Mouse (Mus musculus) CH12.LX (cell line): Measurements from ENCODE around the gene Gprin1. TPM values are rescaled to one million over a fixed set of nuclear protein-coding genes. Genes with fewer than 3 reads are reported as not detected.

Experiments used
- DNase-seq: peaks from one replicate; pipeline ENCODE4 v3.0.0-alpha.2; 2013; ENCODE audit errors: extremely low read depth
- H3K27ac ChIP-seq: 2 replicates; pipeline ENCODE4 v1.5.1; 2012; ENCODE audit warnings: low read depth, mild to moderate bottlenecking, control low read depth, moderate library complexity; ENCODE audit not compliant: insufficient read depth
- H3K27me3 ChIP-seq: replicated peaks from 2 replicates; pipeline ENCODE3; 2012; ENCODE audit warnings: inconsistent platforms
- H3K36me3 ChIP-seq, 2 experiments: replicated peaks in 1 of 2; 2 replicates each; pipeline versions ENCODE3 to v1.6.1; 2012; ENCODE audit warnings: inconsistent platforms in 1 of 2, low read length in 1 of 2, mild to moderate bottlenecking in 1 of 2, mixed read lengths in 1 of 2, moderate library complexity in 1 of 2; ENCODE audit not compliant: control insufficient read depth in 1 of 2, insufficient read depth in 1 of 2
- H3K4me1 ChIP-seq, 2 experiments: 2 replicates each; pipeline ENCODE4 v1.6.1; 2012; ENCODE audit warnings: inconsistent platforms in 1 of 2, moderate library complexity in 1 of 2; ENCODE audit not compliant: insufficient read depth in 2 of 2, control insufficient read depth in 1 of 2
- H3K4me2 ChIP-seq: 2 replicates; pipeline ENCODE4 v1.6.1; 2012; ENCODE audit warnings: low read depth, mild to moderate bottlenecking, control low read depth; ENCODE audit not compliant: poor library complexity, insufficient read depth, severe bottlenecking
- H3K4me3 ChIP-seq, 3 experiments: fragments of 150-350 bp in 1 of 3; sonication (generic) in 1 of 3; replicated peaks in 1 of 3; 2 replicates each; pipeline versions ENCODE3 to v1.5.1; 2011 to 2012; ENCODE audit warnings: low read depth in 2 of 3, low read length in 2 of 3, mild to moderate bottlenecking in 2 of 3, moderate library complexity in 2 of 3, control low read depth in 1 of 3, improper control_type of control experiment in 1 of 3, inconsistent platforms in 1 of 3, mixed read lengths in 1 of 3; ENCODE audit not compliant: poor library complexity in 1 of 3
- H3K79me2 ChIP-seq: replicated peaks from 2 replicates; pipeline ENCODE4 v1.6.1; 2012; ENCODE audit warnings: mild to moderate bottlenecking, moderate library complexity; ENCODE audit not compliant: control insufficient read depth, poor library complexity, insufficient read depth, severe bottlenecking; ENCODE audit errors: extremely low read depth
- H3K9ac ChIP-seq: 2 replicates; pipeline ENCODE4 v1.6.1; 2012; ENCODE audit warnings: low read depth, mild to moderate bottlenecking, control low read depth, moderate library complexity; ENCODE audit not compliant: insufficient read depth
- H3K9me3 ChIP-seq: replicated peaks from 2 replicates; pipeline ENCODE3; 2012; ENCODE audit warnings: low read length, inconsistent platforms, mixed read lengths
- CHD2 ChIP-seq: IDR thresholded peaks from 2 replicates; pipeline ENCODE4 v1.6.1; 2011; ENCODE audit warnings: low read length, improper control_type of control experiment
- CTCF ChIP-seq, 2 experiments: IDR thresholded peaks in 1 of 2; conservative IDR thresholded peaks in 1 of 2; 2 replicates each; pipeline ENCODE4 v1.5.1; 2011 to 2012; ENCODE audit warnings: low read depth in 2 of 2, low read length in 2 of 2, improper control_type of control experiment in 1 of 2, inconsistent platforms in 1 of 2, mild to moderate bottlenecking in 1 of 2, moderate library complexity in 1 of 2
- ELF1 ChIP-seq: IDR thresholded peaks from 2 replicates; pipeline ENCODE4 v1.6.1; 2014; ENCODE audit warnings: low read depth, mild to moderate bottlenecking, inconsistent platforms, low read length, improper control_type of control experiment
- ETS1 ChIP-seq: conservative IDR thresholded peaks from 2 replicates; pipeline ENCODE4 v1.6.1; 2012; ENCODE audit warnings: low read depth, mild to moderate bottlenecking, inconsistent platforms, low read length, improper control_type of control experiment, moderate library complexity
- JUN ChIP-seq: IDR thresholded peaks from 2 replicates; pipeline ENCODE4 v1.6.1; 2011; ENCODE audit warnings: low read depth, mild to moderate bottlenecking, low read length, improper control_type of control experiment, moderate library complexity; ENCODE audit not compliant: insufficient read depth
- JUND ChIP-seq: conservative IDR thresholded peaks from 2 replicates; pipeline ENCODE4 v1.6.1; 2011; ENCODE audit warnings: low read depth, low read length, improper control_type of control experiment
- SIN3A ChIP-seq: IDR thresholded peaks from 2 replicates; pipeline ENCODE4 v1.6.1; 2012; ENCODE audit warnings: low read length, improper control_type of control experiment, inconsistent platforms
- SMC3 ChIP-seq: IDR thresholded peaks from 2 replicates; pipeline ENCODE4 v1.6.1; 2011; ENCODE audit warnings: low read depth, low read length, improper control_type of control experiment
- TCF12 ChIP-seq: IDR thresholded peaks from 2 replicates; pipeline ENCODE4 v1.6.1; 2014; ENCODE audit warnings: low read depth, mild to moderate bottlenecking, inconsistent platforms, low read length, improper control_type of control experiment
- UBTF ChIP-seq: IDR thresholded peaks from 2 replicates; pipeline ENCODE4 v1.6.1; 2012; ENCODE audit warnings: low read depth, mild to moderate bottlenecking, inconsistent platforms, low read length, improper control_type of control experiment, moderate library complexity
- USF1 ChIP-seq: IDR thresholded peaks from 2 replicates; pipeline ENCODE4 v1.6.1; 2014; ENCODE audit warnings: low read depth, mild to moderate bottlenecking, inconsistent platforms, low read length, improper control_type of control experiment
- dilution Hi-C: fragments of 300-500 bp; cut with MboI; formaldehyde crosslinking; loops from 2 replicates; pipeline ENCODE4 v1.14.3; 2020; ENCODE audit warnings: low sequenced_read_pairs; ENCODE audit not compliant: extremely low pct_unique_long_range_greater_than_20kb, extremely low pct_ligation_motif_present
- in situ Hi-C: fragments of 300-500 bp; cut with MboI; formaldehyde crosslinking; loops from 3 replicates; pipeline ENCODE4 v1.14.3; 2019; ENCODE audit warnings: low sequenced_read_pairs, low pct_ligation_motif_present, low pct_unique_long_range_greater_than_20kb, mixed read lengths
- polyA plus RNA-seq: library from polyadenylated mRNA; unstranded; fragments of >175 nt; gene quantifications from 2 replicates; pipeline ENCODE4 v1.2.1, GENCODE M21; 2012; ENCODE audit warnings: low read depth; ENCODE audit not compliant: insufficient read length
- total RNA-seq, 2 experiments: library from RNA; depleted of rRNA; stranded (reverse); fragments of 300-350 nt in 1 of 2; fragments of >200 nt in 1 of 2; gene quantifications; 2 replicates each; pipeline ENCODE4 v1.2.3; 2012 to 2014

The Gprin1 gene
- total and polyA plus RNA-seq, 3 experiments, result not detected

- Histone ChIP-seq H3K27me3 (peaks cover 59% of the 10 kb centered on the region), H3K9ac (no peak overlapping the region), H3K4me1 (0 out of 4 replicates have a peak, but pooled peaks cover 0 to 2% of the 10 kb centered on the region in 2 experiments), H3K79me2 (no peaks in the 10 kb centered on the region), H3K27ac (no peak overlapping the region), H3K36me3 (no peaks in the 10 kb centered on the region), H3K4me3 (no peak overlapping the region), H3K9me3 (peaks cover 13% of the 10 kb centered on the region), H3K4me2 (no peak overlapping the region)
- dilution Hi-C loops (no loop called here), in situ Hi-C loops (no loop called here)
- no peak for TF ChIP-seq USF1
- no peak for TF ChIP-seq SIN3A
- no peak for TF ChIP-seq CHD2
- no peak for TF ChIP-seq JUND
- no peak for DNase-seq
Measured at GRCm38 (mm10) chr13:54767012-54767411, 17.3 kb upstream of the Gprin1 start.

- TF ChIP-seq USF1 (no peak), UBTF (no peak), ELF1 (no peak), JUN (no peak), SIN3A (no peak), CTCF (conservative IDR thresholded peaks at IDR 0.05 in 1 of 2, IDR thresholded peaks at IDR 0.05 in 1 of 2; ENCODE audit: low read depth in 2 of 2, low read length in 2 of 2) (peak in 1 of 2 experiments; percentile 44; a peak in 2 of 4 replicates), TCF12 (no peak), ETS1 (no peak), SMC3 (peak; percentile 27; the same call in 1 of the 2 replicates)
- no peaks in the 10 kb centered on the region for H3K36me3 ChIP-seq
- in situ Hi-C loops (no loop called here), dilution Hi-C loops (no loop called here)
- 0 out of 4 replicates have a peak, but pooled peaks cover 0 to 2% of the 10 kb centered on the region in 2 experiments for H3K4me1 ChIP-seq
- no peak within 1 kb of the TSS for H3K4me2 ChIP-seq
- peaks cover 13% of the 10 kb centered on the region for H3K9me3 ChIP-seq
- H3K27ac ChIP-seq, result no peak within 1 kb of the TSS
- H3K79me2 ChIP-seq, result no peaks in the 10 kb centered on the region
- H3K27me3 ChIP-seq, result peaks cover 65% of the 10 kb centered on the region
- no peak within 1 kb of the TSS for H3K9ac ChIP-seq
- H3K4me3 ChIP-seq, result no peak within 1 kb of the TSS
- no peak for DNase-seq
Measured at GRCm38 (mm10) chr13:54766192-54766768, 16.6 kb upstream of the Gprin1 start, which contains the start of gene Sncb. TSS of gene Sncb (minus strand) at chr13:54766595.
